Mouse (Mus musculus) brain, embryonic 18.5 days (tissue): Measurements from ENCODE around the gene Acox1.

Experiments
- DNase-seq: peaks from one replicate; pipeline ENCODE4 v3.0.0-alpha.2; 2012; ENCODE audit warnings: low read depth, low spot score

Gene Acox1

DNA sequence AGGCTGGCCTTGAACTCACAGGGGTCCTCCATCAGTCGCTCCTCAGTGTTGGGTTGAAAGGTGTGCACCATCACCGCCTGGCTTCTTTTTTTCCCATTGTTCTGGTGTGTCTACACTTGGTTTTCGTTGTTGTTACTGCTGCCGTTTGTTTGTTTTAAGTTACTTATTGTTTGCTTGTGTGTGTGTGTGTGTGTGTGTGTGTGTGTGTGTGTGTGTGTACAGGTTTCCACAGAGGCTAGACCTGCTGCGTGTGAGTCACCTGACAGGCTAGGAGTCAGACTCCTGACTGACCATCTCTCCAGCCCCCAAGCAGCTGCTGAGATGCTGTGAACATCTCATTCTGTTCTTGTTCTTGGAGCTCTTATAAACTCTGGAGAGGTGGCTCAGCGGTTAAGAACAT lies 14.0 kb upstream of the Acox1 start:
- no peak for DNase-seq

GRCm38 (mm10) chr11:116210696-116211095 lies 11.9 kb upstream of the Acox1 start:
- DNase-seq, result no peak

- DNase-seq, result no peak
These were observed 10.4 kb upstream of the Acox1 start for GRCm38 (mm10) chr11:116209257-116209656.

DNA sequence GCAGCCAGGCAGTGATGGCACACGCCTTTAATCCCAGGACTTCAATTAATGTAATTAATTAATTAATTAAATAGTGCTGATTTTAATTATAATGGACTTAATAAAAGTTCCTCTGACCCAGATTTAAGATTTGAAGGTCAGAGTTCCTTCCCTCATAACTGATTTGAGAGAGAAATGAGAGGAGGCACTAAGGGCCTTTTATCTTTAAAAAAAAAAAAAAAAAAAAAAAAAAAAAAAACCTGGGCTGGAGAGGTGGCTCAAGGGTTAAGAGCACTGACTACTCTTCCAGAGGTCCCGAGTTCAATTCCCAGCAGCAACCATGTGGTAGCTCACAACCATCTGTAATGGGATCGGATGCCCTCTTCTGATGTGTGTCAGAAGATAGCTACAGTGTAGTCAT lies 9.8 kb upstream of the Acox1 start:
- DNase-seq, result no peak

GRCm38 (mm10) chr11:116206678-116207077 lies 7.8 kb upstream of the Acox1 start:
- DNase-seq, result no peak

DNA sequence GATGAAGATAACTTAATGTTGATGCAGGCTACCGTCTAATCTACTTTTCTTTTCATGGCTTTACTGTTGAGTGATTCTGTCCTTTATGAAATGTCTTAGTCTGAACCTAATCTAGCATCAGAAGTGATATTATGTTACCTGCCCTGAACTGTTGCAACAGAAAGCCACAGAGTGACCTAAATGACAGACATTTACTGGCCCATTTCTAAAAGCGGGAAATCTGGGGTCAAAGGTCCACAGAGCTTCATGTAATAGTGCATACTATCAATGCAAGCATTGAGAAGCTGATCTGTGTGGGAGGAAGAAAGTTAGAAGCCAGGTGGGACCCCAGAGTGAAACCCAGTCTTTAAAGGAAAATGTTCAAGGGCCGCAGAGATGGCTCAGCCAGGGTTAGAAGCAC lies 4.3 kb upstream of the Acox1 start:
- DNase-seq, result no peak

DNA sequence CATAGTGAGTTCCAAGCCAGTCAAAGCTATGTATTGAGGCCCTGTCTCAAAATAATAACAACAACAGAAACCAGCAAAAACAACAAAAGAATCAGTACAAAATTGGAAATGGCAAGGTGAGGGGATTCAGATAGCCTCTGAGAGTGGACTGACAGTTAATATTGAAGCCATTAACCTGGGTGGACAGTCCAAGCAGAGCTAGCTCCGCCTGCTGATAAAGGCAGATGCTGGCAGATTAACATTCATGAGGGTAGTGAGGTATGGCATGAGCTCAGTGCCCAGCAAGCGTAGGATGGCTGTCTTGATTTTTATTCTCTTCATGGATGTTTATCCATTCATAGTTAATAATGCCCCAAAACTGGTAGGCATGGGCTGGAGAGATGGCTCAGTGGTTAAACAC lies 2.3 kb upstream of the Acox1 start:
- no peak for DNase-seq

DNA sequence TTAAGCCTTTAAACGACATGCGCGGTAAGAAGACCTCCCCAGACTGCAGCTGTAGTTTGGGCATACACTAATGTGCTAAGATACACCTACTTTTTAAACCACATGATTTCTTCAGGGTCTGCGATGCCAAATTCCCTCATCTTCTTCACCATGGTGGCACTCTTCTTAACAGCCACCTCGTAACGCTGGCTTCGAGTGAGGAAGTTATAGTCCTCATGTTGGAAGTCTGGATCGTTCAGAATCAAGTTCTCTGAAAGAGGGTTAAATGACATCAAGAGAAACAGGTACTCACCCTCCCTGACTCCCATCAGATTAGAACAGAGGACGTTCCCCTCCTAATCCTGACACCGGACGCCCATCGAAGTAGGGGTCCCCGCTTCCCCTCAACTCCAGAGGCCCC lies 713 bp downstream of the Acox1 start:
- DNase-seq, result no peak

DNA sequence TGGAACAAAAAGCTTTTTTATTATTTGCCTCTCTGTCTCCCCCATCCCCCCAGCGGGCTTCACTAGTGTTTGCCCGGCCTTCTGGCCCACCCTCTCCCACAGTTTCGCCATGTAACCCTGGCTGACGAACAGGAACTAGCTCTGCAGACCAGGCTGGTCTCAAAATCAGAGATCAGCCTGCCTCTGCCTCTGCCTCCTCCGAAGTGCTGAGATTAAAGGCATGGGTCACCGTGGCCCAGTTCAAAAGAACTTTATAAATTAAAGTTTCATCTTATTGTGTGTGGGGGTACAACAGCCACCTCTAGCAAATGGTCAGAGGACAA lies 1.3 kb downstream of the Acox1 start:
- no peak for DNase-seq

DNA sequence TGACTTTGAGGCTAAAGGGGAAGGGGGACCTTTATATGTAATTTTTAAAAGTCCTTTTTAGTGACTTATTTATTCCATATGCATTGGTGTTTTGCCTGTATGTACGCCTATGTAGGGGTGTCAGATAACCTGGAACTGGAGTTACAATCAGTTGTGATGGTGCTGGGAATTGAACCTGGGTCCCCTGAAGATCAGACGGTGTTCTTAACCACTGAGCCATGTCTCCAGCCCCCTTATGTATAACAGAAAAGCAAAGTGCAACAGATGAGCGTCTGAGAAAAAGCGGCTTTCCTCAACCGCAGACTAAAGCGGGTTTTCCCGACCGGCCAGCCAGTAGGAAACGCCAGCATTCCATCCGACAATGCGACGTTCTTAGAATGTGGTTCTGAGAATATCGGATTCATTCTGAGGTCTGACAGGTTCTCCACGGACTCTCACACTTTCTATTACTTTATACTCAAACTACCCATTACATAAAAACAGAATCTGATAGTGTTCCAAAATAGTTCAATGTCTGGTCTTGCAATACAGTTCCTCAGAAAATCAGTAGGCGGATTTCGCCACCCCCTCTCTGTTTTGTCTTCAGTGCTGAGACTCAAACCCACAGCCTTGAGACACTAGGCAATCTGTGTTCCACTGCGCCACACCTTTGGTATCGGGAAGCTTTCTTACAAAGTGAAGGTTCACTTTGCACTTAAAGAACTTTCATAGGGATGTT lies 1.8 kb downstream of the Acox1 start:
- no peak for DNase-seq

DNA sequence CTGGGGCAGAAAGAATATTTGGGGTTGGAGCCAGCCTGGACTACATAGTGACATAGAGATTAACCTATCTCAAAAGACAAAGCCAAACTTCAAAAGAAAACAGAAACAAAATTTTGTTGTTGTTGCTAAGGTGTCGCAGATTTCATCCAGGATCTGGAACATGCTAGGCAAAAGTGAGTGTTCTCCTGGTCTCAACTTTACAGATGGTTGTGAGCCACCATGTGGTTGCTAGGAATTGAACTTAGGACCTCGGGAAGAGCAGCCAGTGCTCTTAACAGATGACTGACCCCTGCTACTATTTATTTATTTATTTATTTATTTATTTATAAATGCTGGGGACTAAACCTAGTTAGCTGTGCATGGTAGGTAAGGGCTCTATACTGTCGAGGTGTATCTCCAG lies 2.5 kb downstream of the Acox1 start:
- DNase-seq, result no peak

DNA sequence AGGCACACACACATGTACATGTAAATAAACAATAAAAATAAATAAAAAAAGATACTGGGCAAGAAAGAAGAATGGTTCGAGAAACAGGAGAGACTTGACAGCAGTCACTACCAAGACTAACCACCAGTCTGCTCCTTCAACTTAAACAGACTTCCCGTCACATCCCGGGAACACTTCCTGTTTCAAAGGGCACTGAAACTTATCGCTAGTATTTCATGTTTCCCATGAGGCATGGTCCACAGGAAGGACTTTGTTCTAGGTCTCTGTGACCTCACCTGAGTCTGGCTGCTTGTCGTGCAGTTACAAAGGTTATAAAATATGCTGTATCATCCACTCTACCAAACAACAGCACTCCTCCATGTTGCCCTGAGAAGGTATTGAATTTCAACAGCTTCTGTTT lies 3.6 kb downstream of the Acox1 start:
- DNase-seq, result no peak

DNA sequence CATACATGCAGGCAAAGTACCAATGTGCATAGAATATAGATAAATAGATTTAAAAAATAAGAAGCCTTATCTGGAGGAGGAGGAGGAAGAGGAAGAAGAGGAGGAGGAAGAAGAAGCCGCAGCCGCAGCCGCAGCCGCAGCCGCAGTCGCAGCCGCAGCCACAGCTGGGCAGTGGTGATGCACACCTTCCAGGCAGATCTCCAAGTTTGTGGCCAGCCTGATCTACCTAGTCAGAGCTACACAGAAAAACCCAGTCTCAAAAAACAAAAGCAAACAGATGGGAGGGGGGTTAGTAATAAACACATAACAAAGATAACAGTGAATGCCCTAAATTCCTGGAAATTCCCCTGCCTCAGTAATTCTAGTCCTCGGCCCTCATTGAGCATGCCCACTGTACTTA lies 4.2 kb downstream of the Acox1 start:
- DNase-seq, result no peak

DNA sequence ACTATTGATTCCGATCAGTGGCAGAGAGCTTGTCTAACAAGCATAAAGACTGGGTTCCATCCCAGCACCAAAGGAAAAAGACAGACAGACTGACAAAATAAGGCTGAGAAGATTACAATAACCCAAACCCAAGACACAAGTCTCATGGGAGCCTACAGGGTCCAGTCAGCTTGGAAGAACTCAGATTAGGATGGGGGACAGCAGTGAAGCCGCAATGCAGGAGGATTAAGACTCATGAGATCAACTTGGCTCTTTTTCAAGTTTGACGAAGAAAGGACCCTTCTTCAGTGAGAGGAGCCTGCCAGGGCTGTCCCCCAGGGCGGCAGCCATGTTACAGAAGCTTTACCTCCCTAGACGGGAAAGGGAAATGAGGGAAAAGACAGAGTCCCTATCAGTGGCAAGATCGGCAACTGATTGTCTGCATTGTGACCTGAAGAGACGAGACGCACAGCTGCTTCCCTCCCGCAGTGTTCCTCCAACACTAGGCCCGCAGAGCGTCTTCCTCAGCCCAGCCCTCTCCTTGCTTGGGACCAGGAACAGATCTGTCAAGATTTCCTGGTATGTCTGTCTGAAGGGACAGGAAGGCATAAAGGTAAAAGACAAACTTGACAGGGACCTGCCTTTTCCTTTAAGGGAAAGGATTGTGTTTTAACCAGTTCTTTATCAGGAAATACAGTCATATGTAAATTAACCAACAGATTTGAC lies 11.5 kb downstream of the Acox1 start:
- DNase-seq, result no peak

- no peak for DNase-seq
These were observed 12.5 kb downstream of the Acox1 start for GRCm38 (mm10) chr11:116186360-116186759.

DNA sequence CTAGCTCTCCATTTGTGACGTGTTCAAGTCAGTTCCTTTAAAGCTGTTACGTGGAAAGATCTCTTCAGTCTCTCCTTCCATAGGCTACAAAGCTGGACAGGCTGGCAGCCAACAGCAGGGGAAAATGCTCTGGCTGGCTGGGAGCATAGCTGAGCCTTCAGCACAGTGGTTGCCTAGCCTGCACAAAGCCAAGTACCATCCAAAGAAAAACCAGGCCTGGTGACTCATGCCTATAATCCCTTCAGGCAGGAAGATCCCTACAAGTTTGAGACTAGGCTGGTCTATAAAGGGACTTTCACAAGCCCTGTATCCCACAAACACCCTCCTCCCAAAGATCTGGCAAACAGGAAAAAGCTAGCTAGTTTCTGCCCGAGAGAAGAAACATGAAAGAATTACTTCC lies 13.0 kb downstream of the Acox1 start:
- no peak for DNase-seq

DNA sequence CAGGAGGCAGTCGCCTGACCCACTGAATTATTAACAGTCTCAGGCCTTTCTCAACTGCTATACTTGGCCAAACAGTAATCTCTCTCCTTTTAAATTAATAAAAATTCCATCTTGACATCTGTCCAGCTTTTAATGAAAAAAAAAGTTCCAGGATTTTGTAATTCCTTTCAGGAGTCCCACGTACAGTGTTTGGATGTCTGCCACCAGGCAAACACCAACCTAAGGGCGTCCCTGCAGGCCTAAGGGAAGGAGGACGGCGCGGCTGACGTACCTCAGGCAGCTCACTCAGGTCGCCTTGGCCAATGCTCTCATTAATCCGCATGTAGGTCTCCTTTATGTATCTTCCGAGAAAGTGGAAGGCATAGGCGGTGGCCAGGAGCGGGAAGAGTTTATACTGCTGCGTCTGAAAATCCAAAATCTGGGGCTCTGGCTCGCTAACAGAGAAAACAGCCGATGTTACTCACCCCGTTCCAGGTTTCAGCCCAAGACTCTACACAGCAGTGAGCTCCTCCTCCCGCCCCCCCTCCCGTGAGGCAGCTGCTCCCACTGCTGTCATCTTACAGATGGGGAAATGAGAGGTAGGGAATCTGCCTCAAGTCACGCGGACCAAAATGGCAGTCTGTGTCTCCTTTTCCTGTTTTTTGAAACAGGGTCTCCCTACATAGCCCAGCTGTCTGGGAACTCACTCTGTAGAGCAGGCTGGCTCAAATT lies 20.3 kb downstream of the Acox1 start:
- DNase-seq, result no peak

GRCm38 (mm10) chr11:116176010-116176409 lies 22.8 kb downstream of the Acox1 start:
- no peak for DNase-seq

DNA sequence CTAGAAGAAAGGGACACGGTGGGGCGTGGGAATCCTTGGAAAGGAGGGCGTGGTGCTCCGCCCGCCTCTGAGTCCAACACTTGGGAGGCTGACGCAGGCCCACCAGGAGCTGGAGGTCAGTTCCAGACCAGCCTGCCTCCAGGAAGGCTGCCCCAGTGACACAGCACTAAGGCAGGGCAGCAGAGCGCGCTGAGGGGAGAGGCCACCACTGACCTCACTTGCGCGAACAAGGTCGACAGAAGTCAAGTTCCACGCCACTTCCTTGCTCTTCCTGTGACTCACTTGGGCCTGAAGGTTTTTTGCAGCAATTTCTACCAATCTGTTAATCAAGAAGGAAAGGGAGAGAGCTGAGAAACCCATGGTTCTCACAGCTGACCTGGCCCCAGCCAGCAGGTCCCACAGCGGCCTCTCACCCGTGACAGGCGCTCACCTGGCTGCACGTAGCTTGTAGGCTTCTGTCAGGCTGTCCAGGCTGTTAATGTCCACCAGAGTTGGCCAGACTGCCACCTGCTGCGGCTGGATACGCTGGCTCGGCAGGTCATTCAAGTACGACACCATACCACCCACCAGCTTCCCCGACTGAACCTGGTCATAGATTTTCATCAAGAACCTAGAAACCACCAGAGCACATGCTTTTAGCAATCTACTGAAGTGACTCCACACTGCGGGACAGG lies 23.9 kb downstream of the Acox1 start:
- DNase-seq, result no peak

DNA sequence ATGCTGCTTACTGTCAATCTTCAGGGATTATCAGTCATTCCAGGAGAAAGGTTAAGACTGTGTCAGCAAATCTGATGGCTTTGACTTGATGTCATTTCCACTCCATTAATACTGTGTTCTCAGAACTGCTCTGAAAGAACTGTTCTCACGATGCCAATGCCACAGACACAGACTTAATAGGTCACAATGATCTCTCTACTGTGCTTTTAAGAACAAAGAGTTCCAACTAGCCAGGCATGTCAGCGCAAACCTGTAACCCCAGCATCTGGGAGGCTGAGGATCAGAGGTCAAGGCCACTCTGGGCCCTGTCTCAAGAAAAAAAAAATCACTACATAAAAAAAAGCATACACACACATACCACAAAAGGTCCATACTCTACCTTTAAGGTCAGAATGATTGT lies 26.9 kb downstream of the Acox1 start:
- DNase-seq, result no peak

DNA sequence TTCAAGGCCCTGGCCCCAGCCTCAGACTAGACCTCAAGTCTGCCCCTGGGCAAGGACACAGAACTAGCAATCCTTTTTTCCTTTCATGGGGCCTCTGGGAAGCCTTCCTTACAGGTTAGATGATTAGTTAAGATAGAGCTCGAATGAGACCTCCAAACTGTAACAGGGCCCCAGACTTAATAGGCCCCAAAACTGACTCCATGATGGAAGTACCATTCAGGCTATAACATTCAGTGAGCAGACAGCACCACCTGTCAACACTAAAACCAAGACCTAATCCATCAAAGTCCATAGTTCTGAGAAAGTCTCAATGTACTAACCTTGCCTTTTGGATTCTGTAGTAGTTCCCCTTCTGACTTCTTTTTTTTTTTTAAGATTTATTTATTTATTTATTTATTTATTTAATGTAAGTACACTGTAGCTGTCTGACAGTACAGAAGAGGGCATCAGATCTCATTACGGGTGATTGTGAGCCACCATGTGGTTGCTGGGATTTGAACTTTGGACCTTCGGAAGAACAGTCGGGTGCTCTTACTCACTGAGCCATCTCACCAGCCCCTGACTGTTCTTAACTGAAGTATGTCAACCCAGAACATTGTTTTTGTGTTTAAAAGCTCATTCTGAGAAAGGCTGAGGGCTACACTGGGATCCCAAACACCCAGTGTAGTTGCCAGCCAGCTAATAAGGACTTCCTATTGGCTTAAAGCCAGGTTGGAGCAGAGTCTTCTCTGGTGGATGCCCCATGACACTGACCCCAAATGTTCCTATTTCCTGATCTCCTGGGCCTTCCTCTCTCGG lies 28.6 kb downstream of the Acox1 start:
- no peak for DNase-seq

DNA sequence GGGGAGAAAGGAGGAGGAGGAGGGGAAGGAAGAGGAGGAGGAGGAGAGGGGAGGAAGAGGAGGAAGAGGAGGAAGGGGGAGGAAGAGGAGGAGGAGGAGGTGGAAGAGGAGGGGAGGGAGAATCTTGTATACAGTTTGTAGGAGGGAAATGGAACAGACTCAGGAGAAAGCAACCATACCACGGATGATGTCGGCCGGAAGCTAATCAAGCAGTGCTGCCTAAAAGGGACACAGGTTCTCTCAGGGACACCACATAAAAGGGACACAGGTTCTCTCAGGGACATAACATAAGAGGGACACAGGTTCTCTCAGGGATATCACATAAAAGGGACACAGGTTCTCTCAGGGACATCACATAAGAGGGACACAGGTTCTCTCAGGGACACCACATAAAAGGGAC lies 29.6 kb downstream of the Acox1 start:
- no peak for DNase-seq
